Mouse (Mus musculus) stomach, embryonic 16.5 days (tissue): ENCODE results near the gene Ptprd. TPM values are rescaled to one million over a fixed set of nuclear protein-coding genes. Genes with fewer than 3 reads are reported as not detected.

ENCODE experiments used
- ATAC-seq: fragments of 200-750 bp; cut with Nextera tagmentation; 2 replicates; pipeline ENCODE4 v1.8.0; 2017; ENCODE audit warnings: moderate number of reproducible peaks, moderate TSS enrichment; ENCODE audit not compliant: insufficient read depth, low FRiP score
- H3K27ac ChIP-seq: fragments of 300-500 bp; sonication (generic); 2 replicates; pipeline ENCODE4 v1.5.1; 2014; ENCODE audit warnings: low read length
- H3K27me3 ChIP-seq: fragments of 300-500 bp; sonication (generic); 2 replicates; pipeline ENCODE4 v1.6.1; 2014; ENCODE audit warnings: low read length, control low read depth, mixed read lengths; ENCODE audit not compliant: control insufficient read depth, insufficient read depth
- H3K36me3 ChIP-seq: fragments of 300-500 bp; sonication (generic); 2 replicates; pipeline ENCODE4 v1.6.1; 2014; ENCODE audit warnings: low read length; ENCODE audit not compliant: control insufficient read depth, insufficient read depth
- H3K4me1 ChIP-seq: fragments of 300-500 bp; sonication (generic); 2 replicates; pipeline ENCODE4 v1.6.1; 2014; ENCODE audit warnings: low read length, control low read depth, mixed read lengths; ENCODE audit not compliant: control insufficient read depth, insufficient read depth
- H3K4me2 ChIP-seq: fragments of 300-500 bp; sonication (generic); 2 replicates; pipeline ENCODE4 v1.6.1; 2014; ENCODE audit warnings: low read depth, low read length, mixed read lengths
- H3K4me3 ChIP-seq: fragments of 300-500 bp; sonication (generic); replicated peaks from 2 replicates; pipeline ENCODE4 v1.5.1; 2014; ENCODE audit warnings: mild to moderate bottlenecking, low read length
- H3K9ac ChIP-seq: fragments of 300-500 bp; sonication (generic); 2 replicates; pipeline ENCODE4 v1.6.1; 2014; ENCODE audit warnings: low read length
- H3K9me3 ChIP-seq: fragments of 300-500 bp; sonication (generic); replicated peaks from 2 replicates; pipeline ENCODE4 v1.6.1; 2016; ENCODE audit warnings: low read length, control low read depth; ENCODE audit not compliant: control insufficient read depth
- WGBS: fragments of 180-500 bp; shearing (Covaris S2); extraction: QIAGEN DNeasy Blood & Tissue Kit; methylation state at CpG from one replicate; pipeline ENCODE4 v1.1.7; 2014; 5-methylcytosine and 5-hydroxymethylcytosine counted together
- polyA plus RNA-seq: library from polyadenylated mRNA; unstranded; fragments of >200 nt; fragmentation: Nextera tagmentation; extraction: Ambion mirVana; gene quantifications from 2 replicates; pipeline ENCODE4 v1.2.1, GENCODE M21; 2015

The Ptprd gene
- polyA plus RNA-seq, 1 experiment from 2014 or later, result 11.0 TPM

GRCm38 (mm10) chr4:77649615-77650325 is 562.0 kb downstream of the Ptprd start:
- Histone ChIP-seq H3K4me3 (no peak overlapping the region), H3K4me1 (no peaks in the 10 kb centered on the region), H3K9me3 (no peaks in the 10 kb centered on the region), H3K36me3 (no peaks in the 10 kb centered on the region), H3K4me2 (no peak overlapping the region), H3K27ac (no peak overlapping the region), H3K9ac (no peak overlapping the region), H3K27me3 (no peaks in the 10 kb centered on the region)
- ATAC-seq, result no peak
- WGBS, result 84% methylated on average over 3 of the region's 3 CpGs

GRCm38 (mm10) chr4:77648911-77649310 is 562.9 kb downstream of the Ptprd start:
- no peak for ATAC-seq
- H3K9me3 ChIP-seq, result no peaks in the 10 kb centered on the region

GRCm38 (mm10) chr4:77647451-77648137 is 564.2 kb downstream of the Ptprd start:
- H3K27me3 ChIP-seq, result no peaks in the 10 kb centered on the region
- H3K36me3 ChIP-seq, result no peaks in the 10 kb centered on the region
- no peak overlapping the region for H3K27ac ChIP-seq
- H3K9ac ChIP-seq, result no peak overlapping the region
- no peaks in the 10 kb centered on the region for H3K9me3 ChIP-seq
- no peak overlapping the region for H3K4me3 ChIP-seq
- H3K4me1 ChIP-seq, result no peaks in the 10 kb centered on the region
- WGBS, result 69% methylated on average over 5 of the region's 5 CpGs
- H3K4me2 ChIP-seq, result no peak overlapping the region
- ATAC-seq, result no peak; the same call in 1 of the 2 replicates

More at GRCm38 (mm10) chr4:77648911-77649310, 562.9 kb downstream of the Ptprd start:
- no peaks in the 10 kb centered on the region for H3K36me3 ChIP-seq
- no peak overlapping the region for H3K4me2 ChIP-seq
- no peaks in the 10 kb centered on the region for H3K27me3 ChIP-seq
- no peak overlapping the region for H3K27ac ChIP-seq
- no peaks in the 10 kb centered on the region for H3K4me1 ChIP-seq
- H3K4me3 ChIP-seq, result no peak overlapping the region
- no peak overlapping the region for H3K9ac ChIP-seq
- WGBS, result 69% methylated on average over 2 of the region's 2 CpGs

GRCm38 (mm10) chr4:77644435-77644834 is 567.3 kb downstream of the Ptprd start:
- Histone ChIP-seq H3K27me3 (no peaks in the 10 kb centered on the region), H3K27ac (no peak overlapping the region), H3K9me3 (no peaks in the 10 kb centered on the region), H3K36me3 (no peaks in the 10 kb centered on the region), H3K4me3 (no peak overlapping the region), H3K4me1 (no peaks in the 10 kb centered on the region), H3K9ac (no peak overlapping the region), H3K4me2 (no peak overlapping the region)
- no peak for ATAC-seq

- no peaks in the 10 kb centered on the region for H3K4me1 ChIP-seq
- H3K27ac ChIP-seq, result no peak overlapping the region
- H3K4me2 ChIP-seq, result no peak overlapping the region
- no peaks in the 10 kb centered on the region for H3K27me3 ChIP-seq
- no peak for ATAC-seq
- H3K36me3 ChIP-seq, result no peaks in the 10 kb centered on the region
- no peak overlapping the region for H3K4me3 ChIP-seq
- H3K9ac ChIP-seq, result no peak overlapping the region
- H3K9me3 ChIP-seq, result no peaks in the 10 kb centered on the region
- 62% methylated on average over 7 of the region's 7 CpGs for WGBS
Measured at GRCm38 (mm10) chr4:77640022-77640421, 571.7 kb downstream of the Ptprd start.

GRCm38 (mm10) chr4:77613129-77613528 is 598.6 kb downstream of the Ptprd start:
- no peaks in the 10 kb centered on the region for H3K9me3 ChIP-seq
- H3K4me1 ChIP-seq, result no peaks in the 10 kb centered on the region
- 85% methylated on average over 1 of the region's 1 CpGs for WGBS
- H3K27ac ChIP-seq, result no peak overlapping the region
- H3K9ac ChIP-seq, result no peak overlapping the region
- ATAC-seq, result no peak
- no peak overlapping the region for H3K4me2 ChIP-seq
- H3K27me3 ChIP-seq, result no peaks in the 10 kb centered on the region
- H3K36me3 ChIP-seq, result no peaks in the 10 kb centered on the region
- H3K4me3 ChIP-seq, result no peak overlapping the region

GRCm38 (mm10) chr4:77586624-77587023 is 625.1 kb downstream of the Ptprd start:
- no peak overlapping the region for H3K4me2 ChIP-seq
- H3K27ac ChIP-seq, result no peak overlapping the region
- H3K9me3 ChIP-seq, result no peaks in the 10 kb centered on the region
- H3K4me3 ChIP-seq, result no peak overlapping the region
- no peak for ATAC-seq
- H3K36me3 ChIP-seq, result no peaks in the 10 kb centered on the region
- H3K27me3 ChIP-seq, result no peaks in the 10 kb centered on the region
- WGBS, result 75% methylated on average over 1 of the region's 1 CpGs
- no peaks in the 10 kb centered on the region for H3K4me1 ChIP-seq
- no peak overlapping the region for H3K9ac ChIP-seq

- Histone ChIP-seq H3K27ac (no peak overlapping the region), H3K36me3 (no peaks in the 10 kb centered on the region), H3K4me1 (no peaks in the 10 kb centered on the region), H3K27me3 (no peaks in the 10 kb centered on the region), H3K4me2 (no peak overlapping the region), H3K4me3 (no peak overlapping the region), H3K9ac (no peak overlapping the region), H3K9me3 (no peaks in the 10 kb centered on the region)
- 55% methylated on average over 1 of the region's 1 CpGs for WGBS
- ATAC-seq, result no peak
Measured at GRCm38 (mm10) chr4:77586222-77586621, 625.5 kb downstream of the Ptprd start.

- Histone ChIP-seq H3K27ac (no peak overlapping the region), H3K4me3 (no peak overlapping the region), H3K4me2 (no peak overlapping the region), H3K4me1 (no peaks in the 10 kb centered on the region), H3K36me3 (no peaks in the 10 kb centered on the region), H3K9me3 (no peaks in the 10 kb centered on the region), H3K9ac (no peak overlapping the region), H3K27me3 (no peaks in the 10 kb centered on the region)
- 18% methylated on average over 14 of the region's 14 CpGs for WGBS
- ATAC-seq, result no peak
Measured at GRCm38 (mm10) chr4:77558404-77559202, 653.2 kb downstream of the Ptprd start.
